ENCODE assay signal across 16 mouse cellular contexts in genomic region chr13:111159498-111159897, GRCm38 (mm10).
"Had no signal": no experiment of that assay in that cellular context is flagged by ENCODE, and none has a peak within 500 bp of the region (broad histone marks: within the 10 kb centered on the region; RNA-seq: fewer than 3 reads in every experiment).

No protein-coding gene starts in this region.

- H3K36me3 ChIP-seq: neural tube, embryonic 12.5 days; neural tube, embryonic 13.5 days; neural tube, embryonic 15.5 days; stomach, embryonic 15.5 days had no signal

- H3K27me3 ChIP-seq: neural tube, embryonic 12.5 days; neural tube, embryonic 13.5 days; neural tube, embryonic 15.5 days; stomach, embryonic 15.5 days had no signal

- H3K4me2 ChIP-seq: neural tube, embryonic 12.5 days; neural tube, embryonic 13.5 days; neural tube, embryonic 15.5 days; stomach, embryonic 15.5 days had no signal

- H3K4me3 ChIP-seq: neural tube, embryonic 12.5 days; neural tube, embryonic 13.5 days; neural tube, embryonic 15.5 days; stomach, embryonic 15.5 days had no signal

- DNase-seq: retina, postnatal 1 day; right cerebral cortex, adult 18-20 months; right cerebral cortex, postnatal 14 days; right cerebral cortex, postnatal 25 days; right cerebral cortex, postnatal 4 days; spleen, adult 18-20 months; thymus, adult 18-20 months; thymus, adult 2 months; thymus, postnatal 14 days; thymus, postnatal 25 days; thymus, postnatal 36 days; thymus, postnatal 4 days had no signal
